Mouse (Mus musculus) liver, embryonic 11.5 days (tissue): ENCODE measurements around the gene Frmd4b. TPM values are rescaled to one million over a fixed set of nuclear protein-coding genes. Genes with fewer than 3 reads are reported as not detected.
"Not testable (repeated sequence)": the region's sequence is repeated elsewhere in the genome, so short reads cannot be mapped to it uniquely, and the experiment has no call there.

ENCODE experiments used
- ATAC-seq: fragments of 200-750 bp; cut with Nextera tagmentation; replicated peaks from 2 replicates; pipeline ENCODE4 v1.8.0; 2017; ENCODE audit warnings: moderate number of reproducible peaks, mild to moderate bottlenecking, moderate TSS enrichment, moderate library complexity; ENCODE audit not compliant: low FRiP score
- DNase-seq: peaks from one replicate; pipeline ENCODE4 v3.0.0-alpha.2; 2017; ENCODE audit warnings: low spot score
- H3K27ac ChIP-seq: fragments of 300-500 bp; sonication (generic); 2 replicates; pipeline ENCODE4 v1.5.1; 2014; ENCODE audit warnings: mild to moderate bottlenecking, low read depth, low read length, control low read depth
- H3K27me3 ChIP-seq: fragments of 300-500 bp; sonication (generic); replicated peaks from 2 replicates; pipeline ENCODE4 v1.6.1; 2014; ENCODE audit warnings: low read length, mixed read lengths; ENCODE audit not compliant: control insufficient read depth, insufficient read depth
- H3K36me3 ChIP-seq: fragments of 300-500 bp; sonication (generic); 2 replicates; pipeline ENCODE4 v1.6.1; 2014; ENCODE audit warnings: mild to moderate bottlenecking, low read length, moderate library complexity, mixed read lengths; ENCODE audit not compliant: control insufficient read depth, insufficient read depth
- H3K4me1 ChIP-seq: fragments of 300-500 bp; sonication (generic); replicated peaks from 2 replicates; pipeline ENCODE4 v1.6.1; 2014; ENCODE audit warnings: low read length, mixed read lengths; ENCODE audit not compliant: control insufficient read depth, insufficient read depth
- H3K4me2 ChIP-seq: fragments of 300-500 bp; sonication (generic); 2 replicates; pipeline ENCODE4 v1.6.1; 2014; ENCODE audit warnings: mild to moderate bottlenecking, control low read depth, moderate library complexity
- H3K4me3 ChIP-seq: fragments of 300-500 bp; sonication (generic); 2 replicates; pipeline ENCODE4 v1.5.1; 2014; ENCODE audit warnings: low read depth, low read length, control low read depth
- H3K9ac ChIP-seq: fragments of 300-500 bp; sonication (generic); 2 replicates; pipeline ENCODE4 v1.6.1; 2014; ENCODE audit warnings: low read depth, low read length, control low read depth
- H3K9me3 ChIP-seq: fragments of 300-500 bp; sonication (generic); 2 replicates; pipeline ENCODE4 v1.6.1; 2016; ENCODE audit warnings: low read length, inconsistent platforms, mixed read lengths; ENCODE audit not compliant: control insufficient read depth
- WGBS: fragments of 180-500 bp; shearing (Covaris S2); extraction: QIAGEN DNeasy Blood & Tissue Kit; methylation state at CpG from one replicate; pipeline ENCODE4 v1.1.7; 2014; 5-methylcytosine and 5-hydroxymethylcytosine counted together
- polyA plus RNA-seq: library from polyadenylated mRNA; unstranded; fragments of >200 nt; fragmentation: Nextera tagmentation; extraction: Ambion mirVana; gene quantifications from 2 replicates; pipeline ENCODE4 v1.2.1, GENCODE M21; 2014

Gene Frmd4b
- polyA plus RNA-seq, 1 experiment from 2014 or later: 16.6 TPM

DNA sequence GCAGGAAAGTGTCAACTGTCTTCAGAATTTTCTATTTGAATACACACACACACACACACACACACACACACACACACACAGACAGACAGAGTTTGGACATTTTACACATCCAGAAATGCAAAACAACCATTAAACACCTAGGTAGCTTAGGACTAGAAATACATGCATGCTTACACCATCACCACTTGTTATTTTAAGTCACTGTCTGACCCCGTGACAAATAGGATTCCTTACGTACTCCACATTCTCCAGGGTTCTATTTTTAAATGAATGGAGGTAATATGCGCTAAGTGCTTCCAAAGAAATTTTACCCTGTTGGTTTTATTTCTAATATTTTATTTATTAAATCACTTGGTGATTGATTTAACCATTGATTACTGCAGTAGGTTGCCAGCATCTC lies 351.6 kb downstream of the Frmd4b start:
- Histone ChIP-seq H3K4me2 (no peak overlapping the region), H3K9ac (no peak overlapping the region), H3K4me3 (no peak overlapping the region), H3K9me3 (no peaks in the 10 kb centered on the region), H3K27ac (no peak overlapping the region), H3K27me3 (no peaks in the 10 kb centered on the region), H3K36me3 (no peaks in the 10 kb centered on the region), H3K4me1 (no peaks in the 10 kb centered on the region)
- DNase-seq (no peak), ATAC-seq (no peak)
- 83% methylated on average over 3 of the region's 3 CpGs for WGBS

DNA sequence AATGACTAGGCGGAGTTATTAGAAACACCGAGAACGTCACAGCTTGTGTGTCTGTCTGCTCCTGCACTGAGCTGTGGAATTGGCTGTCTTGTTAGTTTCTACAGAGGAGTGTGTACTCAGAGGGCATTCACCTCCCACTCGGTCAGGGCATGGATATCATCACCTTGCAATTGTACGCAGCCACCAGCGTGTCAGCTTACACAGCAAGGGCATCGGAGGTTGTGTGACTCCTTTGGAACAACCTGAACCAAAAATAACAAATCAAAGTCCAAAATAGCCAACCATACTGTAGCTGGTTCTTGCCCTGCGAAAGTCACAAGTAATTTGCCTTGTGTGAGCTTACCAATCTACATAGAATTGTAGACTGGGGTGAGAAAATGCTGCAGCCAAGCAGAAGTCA lies 352.1 kb downstream of the Frmd4b start:
- no peak for DNase-seq
- WGBS: 75% methylated on average over 8 of the region's 8 CpGs
- Histone ChIP-seq H3K9me3 (no peaks in the 10 kb centered on the region), H3K36me3 (no peaks in the 10 kb centered on the region), H3K27ac (no peak overlapping the region), H3K4me1 (no peaks in the 10 kb centered on the region), H3K4me3 (no peak overlapping the region), H3K9ac (no peak overlapping the region), H3K27me3 (no peaks in the 10 kb centered on the region), H3K4me2 (no peak overlapping the region)
- no peak for ATAC-seq

DNA sequence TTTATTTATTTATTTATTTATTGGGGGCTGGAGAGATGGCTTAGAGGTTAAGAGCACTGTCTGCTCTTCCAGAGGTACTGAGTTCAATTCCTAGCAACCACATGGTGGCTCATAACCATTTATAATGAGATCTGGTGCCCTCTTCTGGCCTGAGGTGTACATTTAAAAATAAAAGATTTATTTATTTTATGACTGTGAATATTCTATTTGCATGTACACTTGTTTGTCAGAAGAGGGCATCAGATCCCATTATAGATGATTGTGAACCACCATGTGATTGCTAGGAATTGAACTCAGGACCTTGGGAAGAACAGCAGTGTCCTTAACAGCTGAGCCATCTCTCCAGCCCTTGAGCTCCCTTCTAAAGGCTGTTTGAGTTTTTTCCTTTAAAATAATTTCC lies 353.6 kb downstream of the Frmd4b start:
- H3K27me3 ChIP-seq, DNase-seq, ATAC-seq, H3K4me2 ChIP-seq, H3K9me3 ChIP-seq, H3K4me3 ChIP-seq, H3K4me1 ChIP-seq, H3K27ac ChIP-seq, H3K36me3 ChIP-seq, H3K9ac ChIP-seq: not testable (repeated sequence)

DNA sequence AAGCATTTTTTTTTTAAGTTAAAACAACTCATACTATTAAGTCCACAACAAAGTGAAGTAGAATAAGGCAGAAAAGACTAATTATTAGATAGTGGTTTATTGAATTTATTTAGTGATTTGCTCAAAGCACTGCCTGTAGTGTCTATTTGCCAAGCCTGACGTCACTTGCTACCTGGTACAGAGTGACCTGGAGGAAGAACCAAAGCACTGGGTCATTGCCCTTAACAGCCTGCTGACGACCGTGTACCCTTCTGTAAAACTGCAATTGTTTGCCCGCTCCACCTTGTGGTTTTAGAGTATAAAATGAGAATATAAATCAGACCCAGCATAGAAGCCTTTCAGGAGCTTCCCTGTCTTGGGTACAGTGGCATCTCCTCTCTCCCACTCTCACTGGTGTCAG lies 355.1 kb downstream of the Frmd4b start:
- no peaks in the 10 kb centered on the region for H3K27me3 ChIP-seq
- 74% methylated on average over 4 of the region's 4 CpGs for whole genome bisulfite sequencing
- ATAC-seq: no peak
- H3K4me1 ChIP-seq: no peaks in the 10 kb centered on the region
- no peak for DNase-seq
- H3K9me3 ChIP-seq: no peaks in the 10 kb centered on the region
- no peak overlapping the region for H3K27ac ChIP-seq
- H3K4me2 ChIP-seq: no peak overlapping the region
- no peak overlapping the region for H3K9ac ChIP-seq
- no peak overlapping the region for H3K4me3 ChIP-seq
- no peaks in the 10 kb centered on the region for H3K36me3 ChIP-seq

DNA sequence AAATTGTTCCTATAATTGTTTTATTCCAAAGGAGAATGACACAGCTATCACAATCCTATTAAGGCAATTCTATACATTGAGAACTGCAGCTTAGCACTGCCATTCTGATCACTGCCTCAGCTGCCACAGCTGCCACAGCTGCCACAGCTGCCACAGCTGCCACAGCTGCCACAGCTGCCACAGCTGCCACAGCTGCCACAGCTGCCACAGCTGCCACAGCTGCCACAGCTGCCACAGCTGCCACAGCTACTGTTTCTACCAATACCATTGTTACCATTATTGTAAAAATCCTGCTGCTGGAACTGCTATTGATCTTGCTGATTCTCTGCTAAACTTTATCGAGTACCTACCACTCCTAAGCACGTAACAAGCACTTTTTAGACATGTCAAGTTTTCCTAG lies 357.4 kb downstream of the Frmd4b start:
- not testable (repeated sequence) for H3K36me3 ChIP-seq, H3K4me2 ChIP-seq, H3K9ac ChIP-seq, H3K4me3 ChIP-seq, H3K4me1 ChIP-seq, H3K9me3 ChIP-seq, H3K27me3 ChIP-seq, DNase-seq, H3K27ac ChIP-seq, ATAC-seq
- WGBS: 92% methylated on average over 2 of the region's 2 CpGs

DNA sequence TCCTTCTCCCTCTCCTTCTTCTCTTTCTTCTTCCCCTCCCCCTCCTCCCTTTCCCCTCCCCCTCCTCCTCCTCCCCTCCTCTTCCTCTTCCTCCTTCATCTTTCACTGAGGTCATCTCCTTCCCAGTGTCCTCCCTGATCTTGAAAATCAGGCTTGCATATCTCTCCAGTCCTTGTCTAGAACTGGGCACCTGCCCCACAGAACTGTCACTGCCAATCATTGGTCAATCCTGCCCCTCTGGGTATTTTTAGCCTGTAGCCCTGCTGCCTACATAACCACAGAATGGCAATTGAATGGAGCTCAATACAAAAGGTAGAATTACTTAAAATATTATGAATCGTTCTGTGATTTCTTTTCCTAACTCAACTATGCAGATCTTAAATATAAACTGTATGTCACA lies 358.9 kb downstream of the Frmd4b start:
- Histone ChIP-seq H3K9me3 (no peaks in the 10 kb centered on the region), H3K27me3 (no peaks in the 10 kb centered on the region), H3K27ac (no peak overlapping the region), H3K4me3 (no peak overlapping the region), H3K36me3 (no peaks in the 10 kb centered on the region), H3K4me1 (no peaks in the 10 kb centered on the region), H3K4me2 (no peak overlapping the region), H3K9ac (no peak overlapping the region)
- 80% methylated on average over 1 of the region's 1 CpGs for WGBS
- ATAC-seq (no peak), DNase-seq (no peak)

DNA sequence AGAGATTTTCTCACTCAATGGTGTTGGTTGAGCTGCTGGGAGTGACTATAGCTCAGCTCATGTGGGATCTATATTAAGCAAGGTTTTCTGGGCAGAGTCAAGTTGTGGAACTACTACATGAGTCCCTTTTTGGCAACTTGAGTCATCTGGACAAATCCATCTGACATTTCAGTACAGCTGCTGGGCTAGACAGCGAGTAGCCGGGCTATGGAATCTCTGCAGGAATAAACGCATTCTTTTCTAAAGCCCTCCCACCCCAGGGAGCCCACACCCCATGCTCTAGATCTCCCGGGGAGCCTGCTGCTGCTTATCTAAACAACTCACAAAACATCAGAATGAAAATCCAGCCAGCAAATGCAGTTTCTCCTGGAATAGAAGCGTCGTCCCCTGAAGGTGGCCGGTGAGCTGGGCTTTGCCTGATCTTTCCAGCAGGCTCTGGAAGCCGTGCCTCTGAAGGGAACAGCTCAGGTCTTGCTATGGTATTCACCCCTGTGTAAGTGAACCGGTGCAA lies 364.6 kb downstream of the Frmd4b start, which contains the start of gene Lmod3:
TSS of gene Lmod3 (minus strand) at position 49 of the 511 bp plus-strand sequence.
- WGBS: 30% methylated on average over 9 of the region's 9 CpGs
- H3K36me3 ChIP-seq: no peaks in the 10 kb centered on the region
- no peaks in the 10 kb centered on the region for H3K9me3 ChIP-seq
- peaks cover 4% of the 10 kb centered on the region; the same call in 1 of the 2 replicates for H3K4me1 ChIP-seq
- no peak within 1 kb of the TSS for H3K27ac ChIP-seq
- no peak within 1 kb of the TSS for H3K9ac ChIP-seq
- no peaks in the 10 kb centered on the region for H3K27me3 ChIP-seq
- no peak within 1 kb of the TSS for H3K4me3 ChIP-seq
- no peak within 1 kb of the TSS for H3K4me2 ChIP-seq
- ATAC-seq (no peak), DNase-seq (no peak)

DNA sequence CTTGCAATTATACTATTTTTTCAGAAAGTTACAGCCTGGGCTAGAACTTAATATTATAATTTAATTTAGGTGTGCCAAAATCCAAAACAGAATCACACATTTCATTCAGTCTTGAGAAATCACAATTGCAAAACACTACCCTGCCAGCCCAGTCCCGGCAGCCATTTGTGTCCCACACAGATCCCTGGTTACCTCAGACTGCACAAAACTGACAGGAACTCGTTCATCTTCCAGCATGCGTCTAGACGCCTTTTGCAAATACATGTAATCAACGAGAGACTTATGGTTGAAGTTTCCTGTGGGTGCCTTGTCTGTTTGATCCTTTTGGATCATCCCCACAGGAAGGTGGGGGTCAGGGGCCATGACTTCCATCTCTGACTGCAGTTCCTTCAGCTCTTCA lies 365.3 kb downstream of the Frmd4b start:
- DNase-seq (no peak), ATAC-seq (no peak)
- peaks cover 4% of the 10 kb centered on the region; the same call in 1 of the 2 replicates for H3K4me1 ChIP-seq
- WGBS: 41% methylated on average over 5 of the region's 5 CpGs
- no peaks in the 10 kb centered on the region for H3K27me3 ChIP-seq
- H3K27ac ChIP-seq: no peak overlapping the region
- H3K9me3 ChIP-seq: no peaks in the 10 kb centered on the region
- H3K4me2 ChIP-seq: no peak overlapping the region
- no peak overlapping the region for H3K4me3 ChIP-seq
- H3K36me3 ChIP-seq: no peaks in the 10 kb centered on the region
- H3K9ac ChIP-seq: no peak overlapping the region

DNA sequence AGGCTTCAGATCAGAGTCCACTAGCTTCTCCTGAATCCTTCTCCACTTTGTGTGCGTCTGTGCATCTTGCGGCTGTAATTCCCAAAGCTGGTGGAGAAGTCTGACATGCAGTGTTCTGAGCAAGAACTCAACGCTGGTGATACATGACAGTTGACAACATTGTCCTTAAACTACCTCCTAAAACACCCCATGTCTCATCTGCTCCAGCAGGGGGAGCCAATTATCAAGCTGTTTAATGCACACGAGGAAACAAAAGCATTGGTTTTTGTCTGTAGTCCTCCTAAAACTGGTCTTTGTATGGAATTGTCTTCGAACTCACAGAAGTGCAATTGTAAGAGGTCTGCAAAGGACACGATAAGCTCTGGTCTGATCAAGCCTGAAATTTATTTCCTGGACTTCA lies 366.4 kb downstream of the Frmd4b start:
- peaks cover 4% of the 10 kb centered on the region; the same call in 1 of the 2 replicates for H3K4me1 ChIP-seq
- no peaks in the 10 kb centered on the region for H3K36me3 ChIP-seq
- no peak overlapping the region for H3K4me2 ChIP-seq
- H3K27me3 ChIP-seq: no peaks in the 10 kb centered on the region
- DNase-seq: no peak
- no peak overlapping the region for H3K9ac ChIP-seq
- no peaks in the 10 kb centered on the region for H3K9me3 ChIP-seq
- no peak overlapping the region for H3K4me3 ChIP-seq
- 36% methylated on average over 6 of the region's 6 CpGs for WGBS
- H3K27ac ChIP-seq: no peak overlapping the region
- no peak for ATAC-seq
